Mouse (Mus musculus) heart, adult 2 months (tissue): ENCODE measurements around the gene Dock1. TPM values are rescaled to one million over a fixed set of nuclear protein-coding genes. Genes with fewer than 3 reads are reported as not detected.

Source experiments
- DNase-seq, 2 experiments: peaks; one replicate each; pipeline ENCODE4 v3.0.0; 2021
- H3K27ac ChIP-seq: fragments of 200-600 bp; 2 replicates; pipeline ENCODE4 v1.8.1; 2022
- H3K27me3 ChIP-seq: fragments of 200-500 bp; 2 replicates; pipeline ENCODE4 v1.6.1; 2012; ENCODE audit warnings: mild to moderate bottlenecking, low read length, inconsistent platforms, mixed read lengths; ENCODE audit not compliant: control insufficient read depth, insufficient read depth
- H3K36me3 ChIP-seq: fragments of 200-500 bp; 2 replicates; pipeline ENCODE4 v1.6.1; 2012; ENCODE audit warnings: low read length, inconsistent platforms; ENCODE audit not compliant: control insufficient read depth, insufficient read depth
- H3K4me1 ChIP-seq: fragments of 200-500 bp; 2 replicates; pipeline ENCODE4 v1.6.1; 2011; ENCODE audit warnings: low read length; ENCODE audit not compliant: control insufficient read depth, insufficient read depth
- H3K4me3 ChIP-seq: fragments of 200-600 bp; 2 replicates; pipeline ENCODE4 v1.8.1; 2022
- H3K79me2 ChIP-seq: fragments of 200-500 bp; replicated peaks from 2 replicates; pipeline ENCODE4 v1.6.1; 2012; ENCODE audit warnings: mild to moderate bottlenecking, inconsistent platforms, low read length, moderate library complexity, mixed read lengths; ENCODE audit not compliant: control insufficient read depth, insufficient read depth
- H3K9ac ChIP-seq: fragments of 200-500 bp; 2 replicates; pipeline ENCODE4 v1.6.1; 2012; ENCODE audit warnings: low read depth, mild to moderate bottlenecking, control low read depth, inconsistent platforms, low read length, mixed read lengths
- CTCF ChIP-seq: fragments of 200-600 bp; IDR thresholded peaks from 2 replicates; pipeline ENCODE4 v1.8.1; 2022; ENCODE audit warnings: antibody characterized with exemption, mild to moderate bottlenecking, moderate library complexity
- EP300 ChIP-seq: fragments of 200-500 bp; IDR thresholded peaks from 2 replicates; pipeline ENCODE4 v1.6.1; 2011; ENCODE audit warnings: low read depth, low read length, control low read depth; ENCODE audit not compliant: insufficient read depth
- POLR2A ChIP-seq: fragments of 200-500 bp; IDR thresholded peaks from 2 replicates; pipeline ENCODE4 v1.6.1; 2011; ENCODE audit warnings: mild to moderate bottlenecking, low read depth, low read length, control low read depth; ENCODE audit not compliant: insufficient read depth
- WGBS: fragments of 180-500 bp; shearing (Covaris S2); methylation state at CpG from one replicate; pipeline ENCODE4 v1.1.7; 2018; 5-methylcytosine and 5-hydroxymethylcytosine counted together
- intact Hi-C: fragments of 180-260 bp; cut with DNase I; formaldehyde crosslinking; loops from one replicate; pipeline ENCODE4 v1.15.1; 2025
- polyA plus RNA-seq: library from polyadenylated mRNA; depleted of rRNA; stranded (reverse); fragments of >200 nt; gene quantifications from 2 replicates; pipeline ENCODE4 v1.2.3, GENCODE M21; 2012
- total RNA-seq, 2 experiments: library from RNA; stranded (reverse); gene quantifications; 2 replicates each; pipeline ENCODE4 v1.2.3; 2021

The Dock1 gene
- total and polyA plus RNA-seq, 3 experiments, result 8.3 to 25.6 (median 25.4) TPM

- no peaks in the 10 kb centered on the region for H3K4me1 ChIP-seq
- no peak for DNase-seq
- H3K36me3 ChIP-seq, result no peaks in the 10 kb centered on the region
- TF ChIP-seq POLR2A, result no peak
- no peak for TF ChIP-seq CTCF
- TF ChIP-seq EP300, result no peak
- H3K4me3 ChIP-seq, result no peak overlapping the region
- H3K79me2 ChIP-seq, result no peaks in the 10 kb centered on the region
- no peaks in the 10 kb centered on the region for H3K27me3 ChIP-seq
- H3K9ac ChIP-seq, result no peak overlapping the region
- intact Hi-C loops, result no loop called here
- WGBS, result 94% methylated on average over 2 of the region's 2 CpGs
- no peak overlapping the region for H3K27ac ChIP-seq
These were observed 337.6 kb downstream of the Dock1 start for GRCm38 (mm10) chr7:135008021-135008420.

DNA sequence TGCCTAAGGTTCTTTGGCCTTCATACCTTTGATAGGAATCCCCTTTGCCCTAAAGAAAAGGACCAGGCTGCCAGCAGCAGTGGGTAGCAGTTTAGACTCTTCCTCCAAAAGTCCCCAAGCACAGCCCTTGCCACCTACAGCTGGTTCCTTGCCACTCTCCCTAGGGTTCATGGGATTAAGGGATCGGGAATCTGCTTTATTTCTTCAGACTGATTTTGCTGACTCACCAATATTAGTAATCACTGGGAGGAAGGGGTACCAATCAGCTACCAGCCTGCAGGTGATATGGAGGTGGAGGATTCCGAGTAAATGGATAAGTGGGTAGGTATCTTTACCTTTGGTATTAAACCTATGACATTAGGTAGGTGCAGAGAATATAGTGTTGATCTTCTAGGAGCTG, 340.5 kb downstream of the Dock1 start:
- intact Hi-C loops, result no loop called here
- DNase-seq, result no peak
- no peak overlapping the region for H3K9ac ChIP-seq
- H3K27ac ChIP-seq, result no peak overlapping the region
- TF ChIP-seq POLR2A, result no peak
- TF ChIP-seq CTCF, result no peak
- no peak for TF ChIP-seq EP300
- 95% methylated on average over 2 of the region's 2 CpGs for WGBS
- H3K4me1 ChIP-seq, result no peaks in the 10 kb centered on the region
- H3K4me3 ChIP-seq, result no peak overlapping the region
- H3K79me2 ChIP-seq, result no peaks in the 10 kb centered on the region
- no peaks in the 10 kb centered on the region for H3K36me3 ChIP-seq
- H3K27me3 ChIP-seq, result no peaks in the 10 kb centered on the region

GRCm38 (mm10) chr7:135017531-135017930, 347.1 kb downstream of the Dock1 start:
- H3K9ac ChIP-seq, result no peak overlapping the region
- no peak overlapping the region for H3K27ac ChIP-seq
- no peak for TF ChIP-seq EP300
- TF ChIP-seq POLR2A, result no peak
- no peak for TF ChIP-seq CTCF
- H3K79me2 ChIP-seq, result no peaks in the 10 kb centered on the region
- intact Hi-C loops, result no loop called here
- no peaks in the 10 kb centered on the region for H3K27me3 ChIP-seq
- H3K4me3 ChIP-seq, result no peak overlapping the region
- WGBS, result 69% methylated on average over 1 of the region's 1 CpGs
- no peaks in the 10 kb centered on the region for H3K36me3 ChIP-seq
- DNase-seq, result no peak
- H3K4me1 ChIP-seq, result no peaks in the 10 kb centered on the region

DNA sequence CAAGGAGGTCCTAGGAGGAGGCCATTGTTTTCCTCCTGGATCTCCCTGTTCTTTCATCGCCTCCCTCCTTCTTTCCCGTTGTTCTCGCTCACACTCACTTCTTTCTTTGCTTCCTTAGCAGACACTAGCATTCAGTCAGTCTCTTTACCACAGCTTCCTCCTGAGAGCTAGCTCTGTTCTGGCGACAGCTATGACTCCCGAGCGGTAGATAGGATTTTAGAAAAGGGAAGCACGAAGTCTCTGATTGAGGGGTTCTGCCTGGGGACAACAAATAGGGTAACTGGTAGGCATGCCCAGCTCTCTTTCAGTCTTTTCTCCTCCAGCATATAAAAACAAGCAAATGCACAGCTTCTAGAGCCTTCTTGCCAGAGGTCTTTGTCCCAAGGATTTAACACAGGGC, 350.3 kb downstream of the Dock1 start:
- no peak overlapping the region for H3K9ac ChIP-seq
- TF ChIP-seq CTCF (no peak), EP300 (no peak), POLR2A (no peak)
- no peaks in the 10 kb centered on the region for H3K36me3 ChIP-seq
- no peak overlapping the region for H3K27ac ChIP-seq
- no peak overlapping the region for H3K4me3 ChIP-seq
- no peaks in the 10 kb centered on the region for H3K79me2 ChIP-seq
- 75% methylated on average over 7 of the region's 7 CpGs for WGBS
- H3K27me3 ChIP-seq, result no peaks in the 10 kb centered on the region
- no peak for DNase-seq
- peaks cover 2% of the 10 kb centered on the region for H3K4me1 ChIP-seq
- intact Hi-C loops, result no loop called here

DNA sequence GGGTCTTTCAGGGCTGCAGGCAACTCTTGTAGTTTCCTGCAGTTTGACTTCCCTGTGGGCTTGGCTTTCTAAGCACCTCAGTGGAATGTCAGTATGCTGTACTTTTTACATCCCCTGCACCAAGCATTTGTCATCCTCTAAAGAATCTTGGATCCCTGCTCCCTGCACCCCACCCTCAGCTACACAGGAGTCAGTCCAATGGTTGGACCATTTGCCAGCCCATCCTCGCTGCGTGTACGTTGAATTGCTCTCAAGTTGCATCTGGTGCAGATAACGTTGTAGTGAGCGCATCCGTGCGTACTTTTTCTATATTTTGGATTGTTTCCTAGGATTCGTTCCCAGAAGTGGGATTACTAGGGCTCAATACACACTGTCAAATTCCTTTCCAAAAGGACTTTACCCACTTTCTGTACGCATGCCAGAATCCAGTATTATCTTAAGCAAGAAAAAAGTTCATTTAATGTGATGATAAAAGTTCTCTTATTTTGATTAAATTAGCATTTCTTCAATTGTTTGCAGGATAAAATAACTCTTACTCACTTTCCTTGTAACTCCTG, 351.2 kb downstream of the Dock1 start:
- Histone ChIP-seq H3K36me3 (no peaks in the 10 kb centered on the region), H3K9ac (no peak overlapping the region), H3K4me1 (peaks cover 2% of the 10 kb centered on the region), H3K27ac (no peak overlapping the region), H3K27me3 (no peaks in the 10 kb centered on the region), H3K4me3 (no peak overlapping the region), H3K79me2 (no peaks in the 10 kb centered on the region)
- intact Hi-C loops, result no loop called here
- no peak for TF ChIP-seq EP300
- no peak for TF ChIP-seq POLR2A
- no peak for TF ChIP-seq CTCF
- DNase-seq, result no peak
- 75% methylated on average over 9 of the region's 9 CpGs for WGBS

GRCm38 (mm10) chr7:135024531-135024930, 354.1 kb downstream of the Dock1 start:
- Histone ChIP-seq H3K4me3 (no peak overlapping the region), H3K4me1 (peaks cover 2% of the 10 kb centered on the region), H3K79me2 (no peaks in the 10 kb centered on the region), H3K27me3 (no peaks in the 10 kb centered on the region), H3K27ac (no peak overlapping the region), H3K36me3 (no peaks in the 10 kb centered on the region), H3K9ac (no peak overlapping the region)
- intact Hi-C loops, result no loop called here
- TF ChIP-seq EP300 (no peak), CTCF (no peak), POLR2A (no peak)
- DNase-seq, result no peak
- 66% methylated on average over 5 of the region's 5 CpGs for WGBS
